Mouse (Mus musculus): Measurements from ENCODE around the gene Serpinb1c.

- TF ChIP-seq CTCF (conservative IDR thresholded peaks at IDR 0.05; ENCODE audit: low read length) (no peak), NANOG (IDR thresholded peaks at IDR 0.05; ENCODE audit: borderline replicate concordance, low read length) (no peak)
Observed at GRCm38 (mm10) chr13:32832776-32833175, 65.2 kb downstream of the Serpinb1c start.
